20 mouse cellular contexts compared by ENCODE assay signal in genomic region chr10:22820841-22821240, GRCm38 (mm10). TPM values are rescaled to one million over a fixed set of nuclear protein-coding genes. Genes with fewer than 3 reads are reported as not detected.
DNase-seq lines count a peak whose midpoint lies in the region; ATAC-seq and TF ChIP-seq lines count a peak whose summit lies in the region.
"Had no signal": no experiment of that assay in that cellular context is flagged by ENCODE, and none has a peak within 500 bp of the region (broad histone marks: within the 10 kb centered on the region; RNA-seq: fewer than 3 reads in every experiment).

No protein-coding gene starts in this region.

- H3K9ac ChIP-seq in kidney, embryonic 15.5 days, result peak overlapping the region; percentile 74
- no peak overlapping the region for H3K9ac ChIP-seq in midbrain, embryonic 11.5 days (ENCODE audit: low read length)
- H3K9ac ChIP-seq in midbrain, embryonic 15.5 days, result no peak overlapping the region
- H3K9ac ChIP-seq in forebrain, postnatal 0 days, result no peak overlapping the region
- H3K9ac ChIP-seq: forebrain, embryonic 12.5 days; limb, embryonic 13.5 days had no signal

- peak overlapping the region; percentile 56 for H3K4me2 ChIP-seq in kidney, embryonic 15.5 days
- no peak overlapping the region for H3K4me2 ChIP-seq in midbrain, embryonic 11.5 days
- no peak overlapping the region for H3K4me2 ChIP-seq in midbrain, embryonic 15.5 days
- no peak overlapping the region for H3K4me2 ChIP-seq in forebrain, postnatal 0 days (ENCODE audit: low read depth)
- H3K4me2 ChIP-seq: forebrain, embryonic 12.5 days; limb, embryonic 13.5 days had no signal

- peak; percentile 24 for DNase-seq in embryo, embryonic 10.5 days (ENCODE audit: low spot score)
- no peak for DNase-seq in embryo, embryonic 10 days (ENCODE audit: low spot score)
- DNase-seq in kidney, adult 18-20 months, result no peak
- DNase-seq in midbrain, embryonic 11.5 days (ENCODE audit: low spot score, missing footprints), result peak; percentile 93
- no peak for DNase-seq in forebrain, postnatal 0 days
- DNase-seq in adrenal gland, postnatal 36 days, result no peak
- DNase-seq: cerebellum, postnatal 10 days; gastrocnemius, postnatal 14 days; kidney, adult 11 months; thymus, postnatal 14 days had no signal

- peaks cover 12% of the 10 kb centered on the region for H3K27me3 ChIP-seq in kidney, embryonic 15.5 days
- peaks cover 75% of the 10 kb centered on the region for H3K27me3 ChIP-seq in midbrain, embryonic 11.5 days (ENCODE audit: control insufficient read depth, insufficient read depth, low read length)
- H3K27me3 ChIP-seq in midbrain, embryonic 15.5 days (replicated peaks), result peaks cover 73% of the 10 kb centered on the region
- H3K27me3 ChIP-seq in forebrain, postnatal 0 days (ENCODE audit: insufficient read depth, low read length), result peaks cover 75% of the 10 kb centered on the region

- peaks cover 43% of the 10 kb centered on the region for H3K4me1 ChIP-seq in kidney, embryonic 15.5 days
- peaks cover 5% of the 10 kb centered on the region for H3K4me1 ChIP-seq in midbrain, embryonic 11.5 days (ENCODE audit: control insufficient read depth, insufficient read depth, low read length)
- peaks cover 5% of the 10 kb centered on the region; the same call in 1 of the 2 replicates for H3K4me1 ChIP-seq in midbrain, embryonic 15.5 days
- H3K4me1 ChIP-seq in forebrain, postnatal 0 days (ENCODE audit: insufficient read depth), result no peaks in the 10 kb centered on the region

- peak overlapping the region; percentile 61 for H3K4me3 ChIP-seq in kidney, embryonic 15.5 days (replicated peaks)
- no peak overlapping the region for H3K4me3 ChIP-seq in midbrain, embryonic 11.5 days (ENCODE audit: low read depth, low read length)
- H3K4me3 ChIP-seq in midbrain, embryonic 15.5 days, result no peak overlapping the region
- no peak overlapping the region for H3K4me3 ChIP-seq in forebrain, postnatal 0 days (ENCODE audit: low read depth, low read length)
- H3K4me3 ChIP-seq: forebrain, embryonic 12.5 days; hindbrain, embryonic 10.5 days; limb, embryonic 13.5 days had no signal

- H3K36me3 ChIP-seq in kidney, embryonic 15.5 days, result no peaks in the 10 kb centered on the region
- no peaks in the 10 kb centered on the region for H3K36me3 ChIP-seq in midbrain, embryonic 11.5 days (ENCODE audit: control insufficient read depth, insufficient read depth, low read length)
- H3K36me3 ChIP-seq in midbrain, embryonic 15.5 days (replicated peaks), result no peaks in the 10 kb centered on the region
- no peaks in the 10 kb centered on the region for H3K36me3 ChIP-seq in forebrain, postnatal 0 days (ENCODE audit: insufficient read depth)
- H3K36me3 ChIP-seq: forebrain, embryonic 12.5 days; G1E; hindbrain, embryonic 10.5 days; limb, embryonic 13.5 days had no signal

- no peaks in the 10 kb centered on the region for H3K9me3 ChIP-seq in kidney, embryonic 15.5 days (replicated peaks)
- no peaks in the 10 kb centered on the region for H3K9me3 ChIP-seq in midbrain, embryonic 11.5 days (ENCODE audit: control insufficient read depth, low read length)
- no peaks in the 10 kb centered on the region for H3K9me3 ChIP-seq in midbrain, embryonic 15.5 days
- H3K9me3 ChIP-seq in forebrain, postnatal 0 days (ENCODE audit: low read length), result no peaks in the 10 kb centered on the region
- H3K9me3 ChIP-seq: forebrain, embryonic 12.5 days; G1E; hindbrain, embryonic 10.5 days; limb, embryonic 13.5 days had no signal

- ATAC-seq in kidney, embryonic 15.5 days (replicated peaks; ENCODE audit: low FRiP score), result no peak
- no peak for ATAC-seq in midbrain, embryonic 11.5 days (ENCODE audit: low FRiP score)
- no peak for ATAC-seq in midbrain, embryonic 15.5 days (replicated peaks)
- no peak for ATAC-seq in forebrain, postnatal 0 days
- ATAC-seq: CD4-positive, CD25-positive, alpha-beta regulatory T cell, adult 4 months; midbrain, embryonic 16.5 days had no signal

- TF ChIP-seq CTCF in forebrain, postnatal 0 days (IDR thresholded peaks at IDR 0.05; ENCODE audit: low read depth), result no peak

- 21% methylated on average over 2 of the region's 2 CpGs for WGBS in kidney, embryonic 15.5 days
- 9% methylated on average over 2 of the region's 2 CpGs for WGBS in midbrain, embryonic 11.5 days
- 7% methylated on average over 2 of the region's 2 CpGs for WGBS in midbrain, embryonic 15.5 days
- WGBS in forebrain, postnatal 0 days, result 14% methylated on average over 2 of the region's 2 CpGs

- peak overlapping the region; percentile 94 for H3K27ac ChIP-seq in kidney, embryonic 15.5 days
- no peak overlapping the region for H3K27ac ChIP-seq in midbrain, embryonic 11.5 days (ENCODE audit: low read depth, low read length)
- no peak overlapping the region for H3K27ac ChIP-seq in midbrain, embryonic 15.5 days
- no peak overlapping the region for H3K27ac ChIP-seq in forebrain, postnatal 0 days (ENCODE audit: low read depth, low read length)
- H3K27ac ChIP-seq: forebrain, embryonic 12.5 days; hindbrain, embryonic 10.5 days; limb, embryonic 13.5 days had no signal

RNA-seq across cellular contexts. Expression of gene Tcf21, which starts 0.9 kb away (rescaled TPM):
- 325 and 329 TPM in 2 replicates for polyA plus RNA-seq in kidney, embryonic 15.5 days (2015; fragmentation: Nextera tagmentation; extraction: Ambion mirVana)
- polyA plus RNA-seq in midbrain, embryonic 11.5 days (2014; fragmentation: Nextera tagmentation; extraction: Ambion mirVana), result 0.11 TPM in 1 of 2 replicates, not detected in the other
- 0.31 and 0.36 TPM in 2 replicates for polyA plus RNA-seq in midbrain, embryonic 15.5 days (2015; fragmentation: Nextera tagmentation; extraction: Ambion mirVana)
- total RNA-seq in forebrain, postnatal 0 days (2014; rRNA removed), result not detected in 2 replicates
- polyA plus RNA-seq in forebrain, postnatal 0 days (2015; fragmentation: Nextera tagmentation; extraction: Ambion mirVana), result 0.21 and 0.24 TPM in 2 replicates
- total RNA-seq in adrenal gland, postnatal 36 days (2021), result 10 to 100 TPM in 1 of 2 experiments, 1 to 10 TPM in 1; 8.9 to 13.1 TPM
- total RNA-seq: G1E; gastrocnemius, postnatal 14 days; left cerebral cortex, postnatal 10 days; megakaryocyte, adult 5-6 weeks had no signal
- polyA plus RNA-seq: forebrain, embryonic 12.5 days; G1E had no signal

Comparison
In these comparisons a context has a peak if more than half of its experiments do, and no peak if none do; other contexts are left out.
1. DNase-seq: peak in embryo, embryonic 10.5 days (single experiment) and midbrain, embryonic 11.5 days (single experiment); none in embryo, embryonic 10 days (single experiment), kidney, adult 18-20 months (single experiment), forebrain, postnatal 0 days (single experiment) and adrenal gland, postnatal 36 days (0 of 2).
2. RNA of gene Tcf21, which starts 0.9 kb away (polyA plus RNA-seq): 325 to 329 TPM in kidney, embryonic 15.5 days; 0.31 to 0.36 TPM in midbrain, embryonic 15.5 days, 0.21 to 0.24 TPM in forebrain, postnatal 0 days and 0.11 TPM in midbrain, embryonic 11.5 days; every median in the first group is over 100 times any median in the second.